Mouse (Mus musculus): ENCODE measurements at regions not wholly inside any gene's neighbourhood (a gene's known extent, or its start where the extent isn't known, plus 50 kb on each side); places are given as distances from the start of the nearest gene placed in this dataset.

DNA sequence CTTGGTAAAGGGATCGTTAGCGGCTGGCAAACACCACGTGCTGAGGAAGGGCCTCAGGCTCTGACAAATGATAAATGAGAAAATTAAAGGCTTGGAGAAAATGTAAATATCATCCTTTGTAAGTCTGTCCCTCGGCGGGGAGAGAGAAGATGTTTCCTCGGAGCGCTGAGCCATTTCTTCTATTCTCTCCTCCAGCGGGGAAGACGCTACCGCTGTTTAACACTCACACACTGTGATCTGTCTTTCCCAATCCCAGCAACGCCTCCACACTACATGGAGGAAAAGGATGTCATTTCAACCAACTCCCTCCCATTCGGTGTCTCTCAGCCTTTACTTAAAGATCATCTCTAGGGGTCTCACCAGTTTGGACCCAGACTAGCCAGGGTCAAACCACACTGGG is 239.0 kb downstream of the Prex1 start:
- Histone ChIP-seq H3K4me2 (replicated peaks) (no peak overlapping the region), H3K27me3 (no peaks in the 10 kb centered on the region), H3K9ac (no peak overlapping the region), H3K36me3 (no peaks in the 10 kb centered on the region), H3K9me3 (replicated peaks) (no peaks in the 10 kb centered on the region), H3K27ac (replicated peaks) (no peak overlapping the region), H3K4me1 (no peaks in the 10 kb centered on the region), H3K4me3 (replicated peaks) (no peak overlapping the region)
- WGBS: 66% methylated on average over 12 of the region's 12 CpGs
- ATAC-seq (ENCODE audit: insufficient number of reproducible peaks, low FRiP score, low TSS enrichment, low read depth): no peak

DNA sequence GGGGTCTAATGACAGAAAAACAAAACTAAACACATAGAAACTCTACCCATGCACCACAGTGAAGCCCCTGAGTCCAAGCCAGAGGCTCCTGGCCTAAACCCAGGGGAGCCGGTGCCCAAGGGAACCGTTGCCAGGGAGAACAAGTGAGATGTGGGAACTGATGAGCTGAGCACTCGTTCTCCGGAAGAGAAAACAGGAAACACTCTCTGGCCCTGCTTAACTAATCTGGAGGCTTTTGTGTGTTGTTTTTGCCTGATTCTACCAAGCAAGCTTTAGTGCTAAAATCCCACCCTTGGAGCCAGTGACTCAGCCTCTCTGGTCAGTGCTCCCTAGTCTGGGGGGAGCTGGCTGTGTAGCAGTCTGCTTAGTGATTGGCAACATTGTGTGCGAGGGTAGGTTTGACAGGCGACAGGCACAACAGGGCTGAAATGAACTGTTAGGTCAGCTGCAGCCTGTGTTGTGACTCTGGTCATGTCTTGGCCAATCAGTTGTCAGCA is 242.3 kb downstream of the Prex1 start:
- 58% methylated on average over 6 of the region's 6 CpGs for WGBS
- peaks cover 4% of the 10 kb centered on the region; the same call in 1 of the 2 replicates for H3K4me1 ChIP-seq
- H3K9me3 ChIP-seq (replicated peaks): no peaks in the 10 kb centered on the region
- H3K27ac ChIP-seq (replicated peaks): no peak overlapping the region
- no peaks in the 10 kb centered on the region for H3K27me3 ChIP-seq
- no peak overlapping the region for H3K4me3 ChIP-seq (replicated peaks)
- no peaks in the 10 kb centered on the region for H3K36me3 ChIP-seq
- ATAC-seq (ENCODE audit: insufficient number of reproducible peaks, low FRiP score, low TSS enrichment, low read depth): no peak
- H3K9ac ChIP-seq: no peak overlapping the region
- H3K4me2 ChIP-seq (replicated peaks): no peak overlapping the region

DNA sequence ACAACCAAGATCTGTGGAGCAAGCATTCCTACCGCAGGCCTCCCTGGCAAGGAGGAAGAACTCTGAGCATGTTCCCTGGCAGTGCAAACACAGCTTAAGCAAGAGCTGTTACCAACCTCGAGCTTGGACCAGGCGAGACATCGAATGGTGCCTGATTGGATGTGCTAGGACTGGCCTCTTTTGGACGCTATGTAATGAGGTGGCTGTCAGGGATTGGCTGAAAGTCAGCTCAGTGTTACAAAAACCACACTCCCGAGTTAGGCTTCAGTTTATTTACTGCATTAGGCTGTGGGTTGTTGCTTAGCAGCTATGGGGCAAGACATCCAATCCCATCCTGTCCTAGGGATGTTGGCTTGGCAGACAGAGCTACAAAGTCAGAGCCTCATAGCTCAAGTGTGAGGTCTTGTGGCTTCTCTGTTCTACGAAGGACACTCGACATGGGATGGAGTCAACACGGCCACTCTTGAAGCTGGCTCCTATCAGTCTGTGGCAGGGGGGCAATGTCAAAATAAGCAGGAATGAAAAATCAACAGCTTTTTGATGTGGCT is 244.5 kb downstream of the Prex1 start:
- Histone ChIP-seq H3K27ac (replicated peaks) (0 out of 2 replicates have a peak overlapping the region, but pooled peaks have one; percentile 29), H3K4me1 (peaks cover 8% of the 10 kb centered on the region; the same call in 1 of the 2 replicates), H3K9me3 (replicated peaks) (no peaks in the 10 kb centered on the region), H3K4me2 (replicated peaks) (no peak overlapping the region), H3K4me3 (replicated peaks) (no peak overlapping the region), H3K27me3 (no peaks in the 10 kb centered on the region), H3K9ac (no peak overlapping the region), H3K36me3 (no peaks in the 10 kb centered on the region)
- ATAC-seq (ENCODE audit: insufficient number of reproducible peaks, low FRiP score, low TSS enrichment, low read depth): peak; percentile 80
- 71% methylated on average over 9 of the region's 9 CpGs for WGBS

DNA sequence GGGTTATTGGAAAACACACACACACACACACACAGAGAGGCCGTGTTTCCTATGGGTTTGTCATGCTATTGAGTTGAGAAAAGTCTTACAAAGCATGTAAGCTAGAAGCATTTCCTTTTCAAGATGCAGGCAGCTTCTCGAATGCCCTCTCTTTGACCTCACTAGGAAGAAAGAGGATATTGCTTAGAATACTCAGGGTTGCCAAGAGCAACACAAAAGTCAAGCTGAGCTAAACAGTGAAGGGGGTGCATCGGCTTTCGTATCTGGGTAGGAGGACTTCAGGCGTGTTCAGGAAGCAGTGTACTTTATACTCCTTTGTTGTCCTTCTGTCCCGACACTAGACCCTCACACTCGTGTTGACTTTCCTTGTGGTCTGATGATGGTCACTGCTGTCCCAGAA is 246.5 kb downstream of the Prex1 start:
- no peak overlapping the region for H3K4me2 ChIP-seq (replicated peaks)
- H3K36me3 ChIP-seq: no peaks in the 10 kb centered on the region
- no peak overlapping the region for H3K9ac ChIP-seq
- no peak overlapping the region for H3K27ac ChIP-seq (replicated peaks)
- WGBS: 72% methylated on average over 7 of the region's 7 CpGs
- peaks cover 12% of the 10 kb centered on the region for H3K4me1 ChIP-seq
- no peak overlapping the region for H3K4me3 ChIP-seq (replicated peaks)
- no peaks in the 10 kb centered on the region for H3K9me3 ChIP-seq (replicated peaks)
- H3K27me3 ChIP-seq: no peaks in the 10 kb centered on the region
- no peak for ATAC-seq (ENCODE audit: insufficient number of reproducible peaks, low FRiP score, low TSS enrichment, low read depth)

DNA sequence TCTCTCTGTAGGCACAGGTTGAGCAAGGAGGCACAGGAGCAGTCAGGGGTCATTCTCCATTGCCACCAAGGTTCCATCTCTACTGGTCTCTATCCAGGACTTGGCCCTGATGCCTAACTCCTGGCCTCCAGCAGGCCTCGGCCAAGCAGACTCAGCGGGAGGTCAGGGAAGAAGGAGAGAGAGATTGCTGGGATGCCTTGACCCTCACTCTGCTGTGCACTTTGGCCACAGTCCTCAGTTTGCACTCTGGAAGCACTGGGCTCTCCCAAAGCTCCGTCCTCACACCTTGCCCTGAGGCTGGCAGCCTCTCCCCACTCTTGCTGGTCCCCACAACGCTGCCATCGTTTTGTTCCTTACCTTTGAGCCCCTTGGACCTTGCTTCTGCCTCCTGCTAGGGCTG is 248.1 kb downstream of the Prex1 start:
- ATAC-seq (ENCODE audit: insufficient number of reproducible peaks, low FRiP score, low TSS enrichment, low read depth): no peak
- no peaks in the 10 kb centered on the region for H3K9me3 ChIP-seq (replicated peaks)
- no peak overlapping the region for H3K4me3 ChIP-seq (replicated peaks)
- WGBS: 59% methylated on average over 5 of the region's 5 CpGs
- H3K9ac ChIP-seq: no peak overlapping the region
- H3K27ac ChIP-seq (replicated peaks): no peak overlapping the region
- peaks cover 24% of the 10 kb centered on the region for H3K4me1 ChIP-seq
- no peak overlapping the region for H3K4me2 ChIP-seq (replicated peaks)
- H3K27me3 ChIP-seq: no peaks in the 10 kb centered on the region
- H3K36me3 ChIP-seq: no peaks in the 10 kb centered on the region

DNA sequence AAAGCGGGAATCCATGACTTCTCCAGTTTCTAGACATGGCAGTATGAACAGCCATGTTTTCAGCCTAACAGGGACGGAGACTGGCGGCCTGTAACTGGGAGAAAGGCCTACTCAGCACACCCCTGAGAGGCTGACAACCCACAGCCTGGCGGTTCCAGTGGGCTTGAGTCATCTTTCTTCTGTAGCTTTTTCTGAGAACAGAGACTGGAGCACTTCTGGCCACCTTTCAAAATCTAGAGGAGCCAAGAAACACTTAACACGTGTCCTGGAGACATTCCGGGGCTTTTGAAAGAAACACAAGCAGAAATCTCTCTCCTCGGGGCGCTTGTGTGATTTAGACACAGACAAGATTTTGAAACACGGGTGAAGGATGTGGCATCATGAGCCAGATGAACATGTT is 250.1 kb downstream of the Prex1 start:
- Histone ChIP-seq H3K4me2 (replicated peaks) (no peak overlapping the region), H3K9me3 (replicated peaks) (no peaks in the 10 kb centered on the region), H3K27ac (replicated peaks) (peak overlapping the region; percentile 77), H3K9ac (no peak overlapping the region), H3K36me3 (no peaks in the 10 kb centered on the region), H3K4me3 (replicated peaks) (no peak overlapping the region), H3K4me1 (peaks cover 37% of the 10 kb centered on the region), H3K27me3 (no peaks in the 10 kb centered on the region)
- ATAC-seq (ENCODE audit: insufficient number of reproducible peaks, low FRiP score, low TSS enrichment, low read depth): no peak
- 49% methylated on average over 9 of the region's 9 CpGs for WGBS

DNA sequence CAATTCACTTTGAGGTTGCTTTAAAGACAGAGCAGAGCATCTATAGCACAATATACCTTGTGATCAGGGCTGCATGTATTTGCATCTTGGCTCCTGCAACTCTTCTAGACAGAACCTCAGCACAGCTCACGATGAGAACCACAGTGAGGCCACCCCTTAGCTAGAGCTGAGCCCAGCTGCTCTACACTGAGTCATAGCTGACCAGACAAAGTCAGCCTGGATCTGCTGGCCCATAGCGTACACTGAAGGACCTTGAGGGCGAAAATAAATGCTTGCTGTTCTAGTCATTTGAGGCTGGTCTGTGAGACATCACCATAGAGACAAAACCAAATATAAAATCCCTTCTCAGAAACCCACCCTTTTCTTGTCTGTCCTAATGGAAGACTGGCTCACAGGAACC is 251.7 kb downstream of the Prex1 start:
- H3K4me1 ChIP-seq: peaks cover 53% of the 10 kb centered on the region
- H3K4me2 ChIP-seq (replicated peaks): no peak overlapping the region
- no peak for ATAC-seq (ENCODE audit: insufficient number of reproducible peaks, low FRiP score, low TSS enrichment, low read depth)
- no peaks in the 10 kb centered on the region for H3K9me3 ChIP-seq (replicated peaks)
- 82% methylated on average over 3 of the region's 3 CpGs for whole genome bisulfite sequencing
- H3K27me3 ChIP-seq: no peaks in the 10 kb centered on the region
- H3K27ac ChIP-seq (replicated peaks): no peak overlapping the region
- no peak overlapping the region for H3K4me3 ChIP-seq (replicated peaks)
- no peak overlapping the region for H3K9ac ChIP-seq
- no peaks in the 10 kb centered on the region for H3K36me3 ChIP-seq

DNA sequence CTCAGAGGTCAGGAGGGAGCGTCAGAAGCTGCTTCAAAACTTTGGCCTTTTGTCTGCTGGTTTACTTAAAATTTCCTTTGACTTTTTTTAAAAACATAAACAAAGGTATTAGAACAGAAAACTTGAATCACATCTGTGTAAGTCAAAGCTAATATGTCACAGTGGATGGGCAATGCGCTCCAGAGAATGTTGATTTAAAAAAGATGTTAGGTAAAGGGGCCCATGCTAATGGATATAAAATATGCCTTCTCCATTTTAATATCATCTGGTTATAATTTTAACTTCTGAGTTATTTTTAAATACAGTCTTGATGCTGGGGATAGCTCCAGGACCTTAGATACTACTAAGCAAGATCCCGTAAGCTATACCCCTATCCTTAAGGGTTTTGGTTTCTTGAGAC is 252.5 kb downstream of the Prex1 start:
- Histone ChIP-seq H3K9me3 (replicated peaks) (no peaks in the 10 kb centered on the region), H3K27me3 (no peaks in the 10 kb centered on the region), H3K36me3 (no peaks in the 10 kb centered on the region), H3K9ac (no peak overlapping the region), H3K4me2 (replicated peaks) (no peak overlapping the region), H3K4me1 (peaks cover 47% of the 10 kb centered on the region), H3K27ac (replicated peaks) (peak overlapping the region; percentile 48; the same call in 1 of the 2 replicates), H3K4me3 (replicated peaks) (no peak overlapping the region)
- ATAC-seq (ENCODE audit: insufficient number of reproducible peaks, low FRiP score, low TSS enrichment, low read depth): no peak
- WGBS: 57% methylated on average over 3 of the region's 3 CpGs

DNA sequence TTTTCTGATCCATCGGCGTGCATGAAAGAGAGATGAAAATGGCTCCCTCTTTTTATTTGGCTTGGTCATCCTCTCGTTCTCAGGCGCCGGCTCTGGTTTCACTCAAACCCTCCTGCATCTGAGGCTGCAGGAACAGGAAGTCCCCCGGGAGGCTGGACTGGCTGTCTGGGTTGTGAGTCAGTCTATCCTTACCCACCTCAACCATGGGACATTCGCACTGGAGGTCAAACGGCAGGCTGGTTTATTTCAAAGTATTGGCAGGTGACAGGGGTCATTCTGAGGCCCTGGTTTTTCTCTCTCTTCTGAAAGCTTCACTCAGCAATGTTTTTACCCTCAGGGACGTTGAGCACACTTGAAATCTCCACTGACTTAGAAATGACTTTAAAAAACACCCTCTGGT is 253.7 kb downstream of the Prex1 start:
- Histone ChIP-seq H3K9me3 (replicated peaks) (no peaks in the 10 kb centered on the region), H3K27ac (replicated peaks) (no peak overlapping the region), H3K4me3 (replicated peaks) (no peak overlapping the region), H3K4me2 (replicated peaks) (no peak overlapping the region), H3K4me1 (peaks cover 47% of the 10 kb centered on the region), H3K9ac (no peak overlapping the region), H3K36me3 (no peaks in the 10 kb centered on the region), H3K27me3 (no peaks in the 10 kb centered on the region)
- 30% methylated on average over 9 of the region's 9 CpGs for WGBS
- peak; percentile 63; the same call in 1 of the 2 replicates for ATAC-seq (ENCODE audit: insufficient number of reproducible peaks, low FRiP score, low TSS enrichment, low read depth)

DNA sequence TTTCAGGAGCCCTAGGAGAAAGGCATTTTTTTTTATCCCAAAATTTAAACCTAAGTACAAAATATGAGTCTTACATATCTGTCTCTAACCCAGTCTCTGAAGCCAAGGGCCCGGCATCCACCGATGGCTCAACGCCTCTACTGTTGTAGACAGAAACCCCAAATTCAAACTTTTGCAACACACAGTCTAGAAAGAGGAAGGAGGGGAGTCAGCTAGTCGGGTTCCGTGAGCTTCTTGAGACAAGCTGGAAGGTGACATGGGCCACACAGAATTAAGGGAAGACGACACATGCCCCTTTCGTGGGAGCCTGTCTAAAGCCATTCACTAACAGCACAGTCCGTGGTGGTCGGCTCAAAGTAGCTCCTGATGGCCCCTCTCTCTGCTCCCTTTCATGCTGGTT is 254.7 kb downstream of the Prex1 start:
- no peak overlapping the region for H3K4me2 ChIP-seq (replicated peaks)
- H3K4me3 ChIP-seq (replicated peaks): no peak overlapping the region
- ATAC-seq (ENCODE audit: insufficient number of reproducible peaks, low FRiP score, low TSS enrichment, low read depth): no peak
- no peaks in the 10 kb centered on the region for H3K27me3 ChIP-seq
- H3K9me3 ChIP-seq (replicated peaks): no peaks in the 10 kb centered on the region
- 75% methylated on average over 9 of the region's 9 CpGs for WGBS
- peaks cover 54% of the 10 kb centered on the region for H3K4me1 ChIP-seq
- H3K27ac ChIP-seq (replicated peaks): no peak overlapping the region
- no peaks in the 10 kb centered on the region for H3K36me3 ChIP-seq
- H3K9ac ChIP-seq: no peak overlapping the region

DNA sequence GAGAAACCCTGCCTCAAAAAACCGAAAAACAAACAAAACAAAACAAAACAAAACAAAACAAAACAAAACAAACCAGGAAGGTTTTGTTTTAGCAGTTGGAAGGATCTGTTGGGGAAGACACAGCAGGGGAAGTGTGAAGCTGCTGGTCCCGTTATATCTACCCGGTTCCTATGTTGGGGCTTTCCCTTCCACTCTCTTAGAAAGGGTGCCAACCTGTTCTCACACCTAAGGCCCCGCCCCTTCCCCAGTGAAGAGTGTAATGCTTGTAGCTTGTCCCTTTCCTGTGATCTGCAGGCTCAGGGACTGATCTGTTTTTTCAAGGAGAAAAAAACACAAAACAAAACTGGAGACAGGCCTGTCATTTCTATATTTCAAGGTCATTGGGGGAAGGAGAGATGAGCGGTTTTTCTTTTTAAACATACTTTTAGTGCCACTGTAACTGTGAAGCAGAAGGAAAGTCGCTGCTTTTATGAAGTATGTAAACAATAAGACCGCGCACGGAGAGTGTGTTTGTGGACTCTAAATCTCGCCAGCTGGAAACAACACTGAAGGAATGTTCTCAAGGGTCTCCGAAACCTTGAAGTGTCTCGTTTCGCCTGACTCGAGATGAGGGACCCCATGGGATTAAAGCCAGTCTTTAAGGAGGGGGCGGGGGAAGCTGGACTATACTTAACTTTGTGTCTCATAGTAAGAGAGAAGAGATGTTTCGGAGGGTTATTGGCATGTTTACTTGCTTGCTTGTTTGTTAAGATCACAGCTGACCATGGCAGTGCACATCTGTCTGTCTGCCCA is 256.1 kb downstream of the Prex1 start:
- Histone ChIP-seq H3K4me1 (peaks cover 49% of the 10 kb centered on the region), H3K4me3 (replicated peaks) (no peak overlapping the region), H3K9me3 (replicated peaks) (no peaks in the 10 kb centered on the region), H3K27me3 (no peaks in the 10 kb centered on the region), H3K9ac (no peak overlapping the region), H3K4me2 (replicated peaks) (peak overlapping the region; percentile 6; the same call in 1 of the 2 replicates), H3K36me3 (no peaks in the 10 kb centered on the region), H3K27ac (replicated peaks) (peak overlapping the region; percentile 74)
- 39% methylated on average over 16 of the region's 16 CpGs for WGBS
- no peak for ATAC-seq (ENCODE audit: insufficient number of reproducible peaks, low FRiP score, low TSS enrichment, low read depth)
